Mouse (Mus musculus) stomach, embryonic 16.5 days (tissue): ENCODE results near the gene Olfr112. TPM values are rescaled to one million over a fixed set of nuclear protein-coding genes. Genes with fewer than 3 reads are reported as not detected.
"Not testable (repeated sequence)": the region's sequence is repeated elsewhere in the genome, so short reads cannot be mapped to it uniquely, and the experiment has no call there.

Experiments used
- ATAC-seq: fragments of 200-750 bp; cut with Nextera tagmentation; 2 replicates; pipeline ENCODE4 v1.8.0; 2017; ENCODE audit warnings: moderate number of reproducible peaks, moderate TSS enrichment; ENCODE audit not compliant: insufficient read depth, low FRiP score
- H3K27ac ChIP-seq: fragments of 300-500 bp; sonication (generic); 2 replicates; pipeline ENCODE4 v1.5.1; 2014; ENCODE audit warnings: low read length
- H3K27me3 ChIP-seq: fragments of 300-500 bp; sonication (generic); 2 replicates; pipeline ENCODE4 v1.6.1; 2014; ENCODE audit warnings: low read length, control low read depth, mixed read lengths; ENCODE audit not compliant: control insufficient read depth, insufficient read depth
- H3K36me3 ChIP-seq: fragments of 300-500 bp; sonication (generic); 2 replicates; pipeline ENCODE4 v1.6.1; 2014; ENCODE audit warnings: low read length; ENCODE audit not compliant: control insufficient read depth, insufficient read depth
- H3K4me1 ChIP-seq: fragments of 300-500 bp; sonication (generic); 2 replicates; pipeline ENCODE4 v1.6.1; 2014; ENCODE audit warnings: low read length, control low read depth, mixed read lengths; ENCODE audit not compliant: control insufficient read depth, insufficient read depth
- H3K4me2 ChIP-seq: fragments of 300-500 bp; sonication (generic); 2 replicates; pipeline ENCODE4 v1.6.1; 2014; ENCODE audit warnings: low read depth, low read length, mixed read lengths
- H3K4me3 ChIP-seq: fragments of 300-500 bp; sonication (generic); replicated peaks from 2 replicates; pipeline ENCODE4 v1.5.1; 2014; ENCODE audit warnings: mild to moderate bottlenecking, low read length
- H3K9ac ChIP-seq: fragments of 300-500 bp; sonication (generic); 2 replicates; pipeline ENCODE4 v1.6.1; 2014; ENCODE audit warnings: low read length
- H3K9me3 ChIP-seq: fragments of 300-500 bp; sonication (generic); replicated peaks from 2 replicates; pipeline ENCODE4 v1.6.1; 2016; ENCODE audit warnings: low read length, control low read depth; ENCODE audit not compliant: control insufficient read depth
- polyA plus RNA-seq: library from polyadenylated mRNA; unstranded; fragments of >200 nt; fragmentation: Nextera tagmentation; extraction: Ambion mirVana; gene quantifications from 2 replicates; pipeline ENCODE4 v1.2.1, GENCODE M21; 2015

Olfr112 gene
- polyA plus RNA-seq, 1 experiment from 2014 or later = not detected

- H3K4me1 ChIP-seq, H3K9me3 ChIP-seq, H3K4me3 ChIP-seq, H3K27me3 ChIP-seq, H3K4me2 ChIP-seq, H3K36me3 ChIP-seq, H3K9ac ChIP-seq, ATAC-seq, H3K27ac ChIP-seq: not testable (repeated sequence)
Observed at GRCm38 (mm10) chr17:37524612-37525011, 44.6 kb downstream of the Olfr112 start.

Other genes with a start within 250 kb of the Olfr112 start
- gene Olfr103, start 229.8 kb downstream of the Olfr112 start, polyA plus RNA-seq = not detected in 2 replicates
- not detected in 2 replicates for gene Olfr104-ps, start 209.9 kb downstream of the Olfr112 start, polyA plus RNA-seq
- not detected in 2 replicates for gene Olfr105-ps, start 190.4 kb downstream of the Olfr112 start, polyA plus RNA-seq
- gene Olfr106-ps, start 179.1 kb downstream of the Olfr112 start, polyA plus RNA-seq = not detected in 2 replicates
- not detected in 2 replicates for gene Olfr107, start 170.2 kb downstream of the Olfr112 start, polyA plus RNA-seq
- not detected in 2 replicates for gene Olfr108, start 124.0 kb downstream of the Olfr112 start, polyA plus RNA-seq
- not detected in 2 replicates for gene Olfr109, start 110.5 kb downstream of the Olfr112 start, polyA plus RNA-seq
- not detected in 2 replicates for gene H2-M2, start 85.9 kb downstream of the Olfr112 start, polyA plus RNA-seq
- not detected in 2 replicates for gene Olfr110, start 77.0 kb downstream of the Olfr112 start, polyA plus RNA-seq
- not detected in 2 replicates for gene Olfr111, start 61.4 kb downstream of the Olfr112 start, polyA plus RNA-seq
- gene Olfr113, start 8.2 kb upstream of the Olfr112 start, polyA plus RNA-seq = not detected in 2 replicates
- not detected in 2 replicates for gene Olfr114, start 23.3 kb upstream of the Olfr112 start, polyA plus RNA-seq
- gene Olfr115, start 57.7 kb upstream of the Olfr112 start, polyA plus RNA-seq = not detected in 2 replicates
- gene Olfr116, start 57.7 kb upstream of the Olfr112 start, polyA plus RNA-seq = not detected in 2 replicates
- not detected in 2 replicates for gene Olfr117, start 94.3 kb upstream of the Olfr112 start, polyA plus RNA-seq
- not detected in 2 replicates for gene Olfr118, start 97.5 kb upstream of the Olfr112 start, polyA plus RNA-seq
- not detected in 2 replicates for gene Olfr119, start 127.1 kb upstream of the Olfr112 start, polyA plus RNA-seq
- not detected in 2 replicates for gene Olfr120, start 152.4 kb upstream of the Olfr112 start, polyA plus RNA-seq
- not detected in 2 replicates for gene Olfr121, start 179.4 kb upstream of the Olfr112 start, polyA plus RNA-seq
- not detected in 2 replicates for gene Olfr122, start 199.2 kb upstream of the Olfr112 start, polyA plus RNA-seq
- gene Olfr123, start 224.1 kb upstream of the Olfr112 start, polyA plus RNA-seq = not detected in 2 replicates
- gene Olfr124, start 230.4 kb upstream of the Olfr112 start, polyA plus RNA-seq = not detected in 2 replicates